In genomic region chr5:38240727-38241472, GRCm38 (mm10) we compare ENCODE assay signal across 17 mouse cellular contexts. TPM values are rescaled to one million over a fixed set of nuclear protein-coding genes. Genes with fewer than 3 reads are reported as not detected.
A peak's percentile ranks its signal among the peaks of the same experiment; 100 is the strongest.
DNase-seq lines count a peak whose midpoint lies in the region; ATAC-seq lines count a peak whose summit lies in the region.
"Had no signal": no experiment of that assay in that cellular context is flagged by ENCODE, and none has a peak within 500 bp of the region (broad histone marks: within the 10 kb centered on the region; RNA-seq: fewer than 3 reads in every experiment).

No protein-coding gene starts in this region.

- peak; percentile 65; the same call in 1 of the 2 replicates for ATAC-seq in midbrain, embryonic 12.5 days (ENCODE audit: low FRiP score, low read depth)
- no peak for ATAC-seq in midbrain, embryonic 16.5 days
- ATAC-seq in embryonic facial prominence, embryonic 14.5 days (ENCODE audit: low read depth): 0 out of 2 replicates have a peak, but pooled peaks have one; percentile 15
- peak; percentile 48; the same call in 1 of the 2 replicates for ATAC-seq in intestine, embryonic 16.5 days
- ATAC-seq: forebrain, embryonic 14.5 days; lung, postnatal 0 days had no signal

- 33% methylated on average over 5 of the region's 5 CpGs for WGBS in midbrain, embryonic 12.5 days
- 27% methylated on average over 5 of the region's 5 CpGs for WGBS in midbrain, embryonic 16.5 days
- WGBS in embryonic facial prominence, embryonic 14.5 days: 17% methylated on average over 5 of the region's 5 CpGs
- WGBS in intestine, embryonic 16.5 days: 43% methylated on average over 5 of the region's 5 CpGs

- no peak overlapping the region for H3K27ac ChIP-seq in midbrain, embryonic 12.5 days (replicated peaks)
- H3K27ac ChIP-seq in midbrain, embryonic 16.5 days (ENCODE audit: low read length): no peak overlapping the region
- H3K27ac ChIP-seq in embryonic facial prominence, embryonic 14.5 days (replicated peaks; ENCODE audit: low read depth, low read length): no peak overlapping the region
- no peak overlapping the region for H3K27ac ChIP-seq in intestine, embryonic 16.5 days (ENCODE audit: low read length)
- H3K27ac ChIP-seq: embryonic facial prominence, embryonic 12.5 days had no signal

- H3K9me3 ChIP-seq in midbrain, embryonic 12.5 days: 0 out of 2 replicates have a peak, but pooled peaks cover 3% of the 10 kb centered on the region
- H3K9me3 ChIP-seq in midbrain, embryonic 16.5 days (replicated peaks; ENCODE audit: control insufficient read depth, low read length, poor library complexity, severe bottlenecking): no peaks in the 10 kb centered on the region
- H3K9me3 ChIP-seq in embryonic facial prominence, embryonic 14.5 days (ENCODE audit: control insufficient read depth, low read length): 0 out of 2 replicates have a peak, but pooled peaks cover 3% of the 10 kb centered on the region
- H3K9me3 ChIP-seq in intestine, embryonic 16.5 days (ENCODE audit: control insufficient read depth, low read length): no peaks in the 10 kb centered on the region
- H3K9me3 ChIP-seq: embryonic facial prominence, embryonic 12.5 days had no signal

- peaks cover 51% of the 10 kb centered on the region for H3K27me3 ChIP-seq in midbrain, embryonic 12.5 days
- H3K27me3 ChIP-seq in midbrain, embryonic 16.5 days (ENCODE audit: control insufficient read depth, insufficient read depth, low read depth, low read length): peaks cover 3% of the 10 kb centered on the region
- H3K27me3 ChIP-seq in embryonic facial prominence, embryonic 14.5 days (replicated peaks; ENCODE audit: control insufficient read depth, insufficient read depth, low read length): no peaks in the 10 kb centered on the region
- no peaks in the 10 kb centered on the region for H3K27me3 ChIP-seq in intestine, embryonic 16.5 days (replicated peaks; ENCODE audit: control insufficient read depth, insufficient read depth, low read length)
- H3K27me3 ChIP-seq: embryonic facial prominence, embryonic 12.5 days had no signal

- peak; percentile 8 for DNase-seq in embryonic facial prominence, embryonic 14.5 days (ENCODE audit: low spot score)
- no peak for DNase-seq in adrenal gland, postnatal 36 days
- no peak for DNase-seq in ovary, postnatal 36 days (ENCODE audit: low spot score)
- DNase-seq in heart, postnatal 25 days (ENCODE audit: low spot score): no peak
- DNase-seq: adrenal gland, postnatal 14 days; gastrocnemius, postnatal 14 days; kidney, adult 9 months; retina, postnatal 1 day had no signal

- intact Hi-C loops in heart, postnatal 25 days (cut with DNase I): no loop called here

- no peak overlapping the region for H3K9ac ChIP-seq in midbrain, embryonic 12.5 days (replicated peaks)
- no peak overlapping the region for H3K9ac ChIP-seq in midbrain, embryonic 16.5 days (ENCODE audit: low read depth, low read length)
- H3K9ac ChIP-seq in embryonic facial prominence, embryonic 14.5 days (ENCODE audit: low read depth, low read length): no peak overlapping the region
- H3K9ac ChIP-seq in intestine, embryonic 16.5 days (ENCODE audit: low read depth, low read length): no peak overlapping the region
- H3K9ac ChIP-seq: embryonic facial prominence, embryonic 12.5 days had no signal

- no peak overlapping the region for H3K4me2 ChIP-seq in midbrain, embryonic 12.5 days (replicated peaks)
- H3K4me2 ChIP-seq in midbrain, embryonic 16.5 days (ENCODE audit: low read length): no peak overlapping the region
- H3K4me2 ChIP-seq in embryonic facial prominence, embryonic 14.5 days (ENCODE audit: low read depth, low read length): no peak overlapping the region
- H3K4me2 ChIP-seq in intestine, embryonic 16.5 days (ENCODE audit: low read depth, low read length): no peak overlapping the region
- H3K4me2 ChIP-seq: embryonic facial prominence, embryonic 12.5 days had no signal

- H3K36me3 ChIP-seq in midbrain, embryonic 12.5 days: peaks cover 12% of the 10 kb centered on the region; the same call in 1 of the 2 replicates
- H3K36me3 ChIP-seq in midbrain, embryonic 16.5 days (ENCODE audit: control insufficient read depth, insufficient read depth, low read length): 0 out of 2 replicates have a peak, but pooled peaks cover 2% of the 10 kb centered on the region
- H3K36me3 ChIP-seq in embryonic facial prominence, embryonic 14.5 days (ENCODE audit: control insufficient read depth, insufficient read depth, low read length): peaks cover 9% of the 10 kb centered on the region
- H3K36me3 ChIP-seq in intestine, embryonic 16.5 days (ENCODE audit: control insufficient read depth, insufficient read depth, low read length): no peaks in the 10 kb centered on the region
- H3K36me3 ChIP-seq: embryonic facial prominence, embryonic 12.5 days had no signal

- H3K4me1 ChIP-seq in midbrain, embryonic 12.5 days: peaks cover 7% of the 10 kb centered on the region; the same call in 1 of the 2 replicates
- H3K4me1 ChIP-seq in midbrain, embryonic 16.5 days (ENCODE audit: control insufficient read depth, insufficient read depth, low read length): no peaks in the 10 kb centered on the region
- H3K4me1 ChIP-seq in embryonic facial prominence, embryonic 14.5 days (ENCODE audit: control insufficient read depth, insufficient read depth, low read length): 0 out of 2 replicates have a peak, but pooled peaks cover 3% of the 10 kb centered on the region
- no peaks in the 10 kb centered on the region for H3K4me1 ChIP-seq in intestine, embryonic 16.5 days (ENCODE audit: control insufficient read depth, insufficient read depth, low read length)

- no peak overlapping the region for H3K4me3 ChIP-seq in midbrain, embryonic 12.5 days
- H3K4me3 ChIP-seq in midbrain, embryonic 16.5 days (ENCODE audit: low read depth, low read length): no peak overlapping the region
- no peak overlapping the region for H3K4me3 ChIP-seq in embryonic facial prominence, embryonic 14.5 days (ENCODE audit: low read depth, low read length)
- H3K4me3 ChIP-seq in intestine, embryonic 16.5 days (ENCODE audit: low read length): no peak overlapping the region
- H3K4me3 ChIP-seq: embryonic facial prominence, embryonic 12.5 days had no signal

RNA-seq across cellular contexts. Expression of gene Tmem128, which starts 19.1 kb away (rescaled TPM):
- polyA plus RNA-seq in midbrain, embryonic 12.5 days (2016; fragmentation: Nextera tagmentation; extraction: Ambion mirVana): 88.3 and 100 TPM in 2 replicates
- polyA plus RNA-seq in midbrain, embryonic 16.5 days (2015; fragmentation: Nextera tagmentation; extraction: Ambion mirVana): 92.9 and 94.6 TPM in 2 replicates
- polyA plus RNA-seq in embryonic facial prominence, embryonic 14.5 days (2014; fragmentation: Nextera tagmentation; extraction: Ambion mirVana): 63.3 and 65.6 TPM in 2 replicates
- 58.3 and 62.9 TPM in 2 replicates for polyA plus RNA-seq in intestine, embryonic 16.5 days (2015; fragmentation: Nextera tagmentation; extraction: Ambion mirVana)
- total RNA-seq in adrenal gland, postnatal 36 days (2021): 10 to 100 TPM; 40.8 to 43.0 TPM
- total RNA-seq in heart, postnatal 25 days (2021): 10 to 100 TPM; 12.5 to 14.3 TPM

RNA-seq across cellular contexts. Expression of gene Lyar, which starts 20.6 kb away (rescaled TPM):
- polyA plus RNA-seq in midbrain, embryonic 12.5 days (2016; fragmentation: Nextera tagmentation; extraction: Ambion mirVana): 100 and 113 TPM in 2 replicates
- polyA plus RNA-seq in midbrain, embryonic 16.5 days (2015; fragmentation: Nextera tagmentation; extraction: Ambion mirVana): 35.4 and 41.9 TPM in 2 replicates
- 77.7 and 81.6 TPM in 2 replicates for polyA plus RNA-seq in embryonic facial prominence, embryonic 14.5 days (2014; fragmentation: Nextera tagmentation; extraction: Ambion mirVana)
- polyA plus RNA-seq in intestine, embryonic 16.5 days (2015; fragmentation: Nextera tagmentation; extraction: Ambion mirVana): 66.3 and 81.5 TPM in 2 replicates
- 10 to 100 TPM; 20.1 to 23.6 TPM for total RNA-seq in adrenal gland, postnatal 36 days (2021)
- 10 to 100 TPM; 14.4 to 15.8 TPM for total RNA-seq in heart, postnatal 25 days (2021)

RNA-seq across cellular contexts. Expression of gene Zbtb49, which starts 20.6 kb away (rescaled TPM):
- polyA plus RNA-seq in midbrain, embryonic 12.5 days (2016; fragmentation: Nextera tagmentation; extraction: Ambion mirVana): 22.0 and 26.8 TPM in 2 replicates
- polyA plus RNA-seq in midbrain, embryonic 16.5 days (2015; fragmentation: Nextera tagmentation; extraction: Ambion mirVana): 19.8 and 21.7 TPM in 2 replicates
- 10.3 and 11.9 TPM in 2 replicates for polyA plus RNA-seq in embryonic facial prominence, embryonic 14.5 days (2014; fragmentation: Nextera tagmentation; extraction: Ambion mirVana)
- 7.8 and 9.9 TPM in 2 replicates for polyA plus RNA-seq in intestine, embryonic 16.5 days (2015; fragmentation: Nextera tagmentation; extraction: Ambion mirVana)
- 10 to 100 TPM in 1 of 2 experiments, 1 to 10 TPM in 1; 9.6 to 11.3 TPM for total RNA-seq in adrenal gland, postnatal 36 days (2021)
- total RNA-seq in heart, postnatal 25 days (2021): 1 to 10 TPM; 3.7 to 4.0 TPM

RNA-seq across cellular contexts. Expression of gene Otop1, which starts 34.9 kb away (rescaled TPM):
- polyA plus RNA-seq in midbrain, embryonic 12.5 days (2016; fragmentation: Nextera tagmentation; extraction: Ambion mirVana): not detected in 2 replicates
- 0.11 TPM in 1 of 2 replicates, not detected in the other for polyA plus RNA-seq in midbrain, embryonic 16.5 days (2015; fragmentation: Nextera tagmentation; extraction: Ambion mirVana)
- polyA plus RNA-seq in embryonic facial prominence, embryonic 14.5 days (2014; fragmentation: Nextera tagmentation; extraction: Ambion mirVana): 0.14 and 0.22 TPM in 2 replicates
- polyA plus RNA-seq in intestine, embryonic 16.5 days (2015; fragmentation: Nextera tagmentation; extraction: Ambion mirVana): 0.04 TPM in 1 of 2 replicates, not detected in the other
- total RNA-seq in adrenal gland, postnatal 36 days (2021): 10 to 100 TPM; 30.6 to 39.5 TPM
- total RNA-seq in heart, postnatal 25 days (2021): under 1 TPM; 0.36 to 0.78 TPM
- total RNA-seq: left cerebral cortex, adult 18-20 months had no signal
- polyA plus RNA-seq: forebrain, embryonic 14.5 days; heart, embryonic 14.5 days; limb, embryonic 14.5 days; lung, postnatal 0 days had no signal
